Mouse (Mus musculus): Measurements from ENCODE around the gene D10Wsu102e.
"Not testable (repeated sequence)": the region's sequence is repeated elsewhere in the genome, so short reads cannot be mapped to it uniquely, and the experiment has no call there.

Gene D10Wsu102e

DNA sequence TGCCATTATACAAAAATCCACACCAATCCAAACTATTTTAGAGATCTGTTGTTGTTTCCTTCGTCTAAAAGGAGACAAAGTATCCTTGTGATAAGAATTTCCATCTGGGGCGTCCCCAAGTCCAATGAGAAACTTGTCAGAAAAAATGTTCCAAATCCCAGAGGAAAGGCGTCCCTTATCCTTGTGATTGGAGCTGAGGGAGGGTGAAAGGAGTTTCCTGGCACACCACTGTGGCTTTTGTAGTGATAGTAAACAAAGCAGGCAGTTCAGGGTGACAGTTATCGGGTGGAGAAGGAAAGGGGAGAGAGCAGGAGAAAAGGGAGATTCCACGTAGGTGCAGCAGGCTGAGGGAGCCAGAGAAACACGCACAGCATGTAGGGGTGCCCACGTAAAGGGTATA lies 12.5 kb upstream of the D10Wsu102e start:
- DNase-seq = peak in 1 of 2 experiments; percentile 19

DNA sequence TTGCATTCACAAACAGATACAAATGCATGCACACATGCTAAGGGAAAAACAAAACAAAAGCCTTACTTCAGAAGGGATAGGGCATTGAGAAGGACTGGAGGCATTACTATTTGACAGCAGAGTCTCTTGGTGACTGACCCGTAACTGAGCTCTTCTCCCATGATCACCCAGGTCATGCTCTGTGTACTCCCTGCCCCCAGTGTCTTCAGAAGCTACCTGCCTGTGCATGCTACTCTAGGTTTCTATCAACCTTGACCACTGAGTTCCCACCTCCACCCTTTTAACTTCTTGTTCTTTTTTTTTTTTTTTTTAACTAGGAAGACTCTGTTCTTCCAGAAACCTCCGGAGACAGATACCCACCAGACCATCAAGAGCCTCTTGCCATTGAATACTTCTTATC lies 9.3 kb upstream of the D10Wsu102e start:
- no peak for DNase-seq

DNA sequence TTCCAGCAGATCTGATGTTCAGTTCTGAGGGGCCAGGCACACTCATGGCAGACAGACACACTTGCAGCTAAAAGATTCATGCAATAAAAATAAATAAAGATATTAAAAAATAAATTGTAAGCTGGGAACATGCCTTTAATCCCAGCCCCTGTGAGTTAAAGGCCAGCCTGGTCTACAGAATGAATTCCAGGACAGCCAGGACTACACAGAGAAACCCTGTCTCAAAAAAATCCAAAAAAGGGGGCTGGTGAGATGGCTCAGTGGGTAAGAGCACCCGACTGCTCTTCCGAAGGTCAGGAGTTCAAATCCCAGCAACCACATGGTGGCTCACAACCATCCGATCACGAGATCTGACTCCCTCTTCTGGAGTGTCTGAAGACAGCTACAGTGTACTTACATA lies 8.2 kb upstream of the D10Wsu102e start:
- DNase-seq = not testable (repeated sequence)

DNA sequence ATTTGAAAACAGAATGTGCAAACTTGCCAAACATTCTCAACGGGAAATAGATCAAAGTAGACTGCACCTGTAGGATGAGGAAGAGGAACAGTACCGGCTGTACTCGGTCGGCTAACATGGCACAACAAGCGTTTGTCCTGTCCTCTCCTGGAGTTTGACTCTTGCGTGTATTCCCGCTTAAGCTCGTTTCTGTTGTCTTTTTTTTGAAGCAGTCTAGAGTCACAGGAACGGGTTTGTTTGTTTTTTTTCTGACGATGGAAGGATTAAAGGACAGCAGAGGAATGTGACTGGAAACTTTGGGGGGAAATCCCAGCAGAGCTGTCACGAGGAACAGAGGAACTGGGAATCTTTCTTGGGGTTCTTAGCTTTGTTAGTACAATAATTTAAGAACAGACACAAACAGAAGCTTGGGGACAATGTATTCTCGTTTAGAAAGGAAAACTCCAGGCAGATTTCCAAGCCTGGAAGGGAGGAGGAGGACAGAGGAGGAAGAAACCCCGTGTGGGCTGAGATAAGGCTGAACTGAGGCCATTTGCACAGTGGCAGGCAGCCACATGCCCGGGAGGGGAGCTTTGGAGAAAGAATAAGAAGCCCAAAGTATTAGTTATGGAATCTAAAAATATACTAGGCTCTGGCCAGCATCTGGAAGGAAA lies 6.2 kb upstream of the D10Wsu102e start:
- peak in 1 of 2 experiments; percentile 40 for DNase-seq

DNA sequence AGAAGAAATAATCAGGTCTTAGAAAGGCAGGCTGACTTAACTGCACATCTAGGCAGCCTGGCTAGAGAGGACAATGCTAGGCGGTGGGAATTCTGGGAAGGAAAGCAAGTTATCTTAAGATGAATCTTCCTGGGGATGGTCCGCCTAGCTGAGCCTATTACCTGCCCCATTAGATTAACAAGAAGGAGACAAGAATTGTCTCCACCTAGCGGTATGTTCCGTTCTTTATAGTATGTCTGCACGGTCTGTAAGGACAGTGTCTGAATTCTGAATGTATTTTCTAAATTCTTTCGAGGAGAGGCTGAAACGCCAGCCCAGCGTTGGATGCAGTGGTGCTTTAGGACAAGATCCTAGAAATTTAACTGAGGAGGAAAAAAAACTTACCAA lies 5.7 kb upstream of the D10Wsu102e start:
- DNase-seq = no peak

DNA sequence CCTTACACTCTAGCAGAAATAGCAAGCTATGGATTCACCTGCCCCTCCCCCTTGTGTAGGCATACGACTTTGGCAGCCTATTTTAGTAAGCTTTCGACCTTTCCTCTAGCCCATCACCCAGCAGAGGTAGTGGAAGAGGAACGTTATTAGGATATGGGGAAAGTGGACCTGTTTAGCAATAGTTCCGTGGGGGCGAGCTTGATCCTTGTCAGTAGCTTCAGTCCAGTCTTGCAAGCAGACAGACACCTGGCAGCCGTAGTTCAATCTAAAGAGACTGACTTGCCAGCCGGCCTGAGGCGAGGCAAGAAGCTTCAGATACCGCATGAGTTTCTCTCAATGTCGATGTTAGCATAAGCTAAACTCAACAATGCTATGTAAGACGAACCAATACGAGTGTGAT lies 3.6 kb upstream of the D10Wsu102e start:
- DNase-seq = no peak

DNA sequence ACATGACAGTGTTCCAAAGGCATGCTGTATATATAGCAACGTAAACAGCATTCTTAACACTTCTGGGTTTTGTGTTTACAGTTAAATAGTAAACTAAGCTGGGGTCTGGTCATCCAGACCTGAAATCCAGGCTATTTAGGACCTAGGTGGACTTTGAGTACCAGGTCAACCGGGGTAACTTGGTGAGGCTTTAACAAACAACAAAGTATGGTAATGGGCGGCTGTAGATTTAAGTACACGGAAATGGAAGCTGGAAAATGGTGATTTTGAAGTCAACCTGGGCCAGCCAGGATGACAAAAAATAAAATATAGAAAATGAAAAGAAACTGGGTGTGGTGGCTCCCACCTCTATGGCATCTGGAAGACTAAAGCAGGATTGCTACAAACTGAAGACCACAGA lies 570 bp upstream of the D10Wsu102e start:
- no peak for DNase-seq

DNA sequence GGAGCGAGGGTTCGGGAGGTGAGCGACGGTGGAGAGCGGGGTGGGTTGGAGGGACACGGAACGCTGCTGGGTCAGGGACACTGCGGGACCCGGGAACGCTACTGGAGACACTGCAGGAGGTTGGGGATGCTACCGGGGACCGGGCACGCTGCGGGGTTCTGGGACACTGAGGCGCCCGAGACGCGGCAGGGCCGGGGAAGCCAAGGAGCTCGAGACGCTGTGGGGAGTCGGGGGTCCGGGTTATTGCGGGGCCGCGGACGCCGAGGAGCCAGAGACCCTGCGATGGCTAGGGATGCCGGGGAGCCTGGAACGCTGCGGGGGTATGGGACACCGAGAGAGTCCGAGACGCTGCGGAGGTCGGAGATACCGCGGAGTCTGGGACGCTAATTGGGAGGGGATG lies 335 bp downstream of the D10Wsu102e start:
- DNase-seq = no peak

DNA sequence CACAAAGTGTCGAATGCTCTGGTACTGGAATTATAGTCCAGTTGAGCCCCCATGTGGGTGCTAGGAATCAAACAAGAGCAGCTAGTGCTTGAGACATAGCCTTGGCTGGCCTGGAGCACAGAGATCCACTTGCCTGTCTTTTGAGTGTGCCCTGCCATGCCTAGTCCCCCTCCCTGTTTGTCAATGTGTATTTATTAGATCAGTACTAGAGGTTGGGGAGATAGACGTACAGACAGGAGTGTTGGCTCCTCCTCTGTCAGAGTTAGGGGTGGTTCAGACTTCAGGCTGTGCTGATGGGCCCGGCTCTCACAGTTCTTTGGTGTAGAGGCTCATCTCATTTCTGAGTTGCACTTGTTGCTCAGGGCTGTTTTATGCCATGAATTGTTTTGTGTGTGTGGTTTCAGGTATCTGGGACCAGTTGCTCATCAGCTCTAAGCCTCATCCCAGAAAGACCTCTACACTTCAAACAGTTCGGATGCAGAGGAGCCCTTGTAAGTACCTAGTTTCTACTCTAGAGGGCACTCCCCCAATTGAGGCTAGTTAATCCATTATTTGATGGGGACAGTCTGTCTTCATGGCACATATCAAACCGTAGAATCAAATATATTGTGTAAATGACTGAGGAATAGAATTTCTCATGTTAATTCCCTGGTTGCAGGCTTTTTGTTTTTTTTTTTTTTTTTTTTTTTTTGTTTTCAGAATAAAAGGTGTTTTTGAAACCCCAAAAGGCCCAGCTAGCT lies 1.8 kb downstream of the D10Wsu102e start:
- no peak for DNase-seq

DNA sequence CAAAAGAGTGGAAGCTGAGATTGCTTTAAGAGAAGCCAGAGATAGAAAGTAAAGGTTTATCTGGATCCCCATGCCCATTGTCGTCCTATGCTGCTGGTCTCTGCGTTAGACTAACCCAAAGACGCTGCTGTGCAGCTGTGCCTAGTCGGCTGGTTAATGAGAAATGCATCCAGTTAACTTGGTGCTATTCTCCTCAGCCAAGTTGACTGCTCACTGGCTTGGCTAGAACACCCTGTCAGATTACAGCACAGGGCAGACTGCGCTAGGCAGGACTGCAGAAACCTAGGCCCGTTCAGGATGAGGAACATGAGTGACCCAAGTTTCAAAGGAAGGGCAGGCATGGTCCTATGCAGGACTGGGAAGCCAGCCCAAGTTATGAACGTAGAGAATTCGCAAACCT lies 3.4 kb downstream of the D10Wsu102e start:
- DNase-seq = no peak

DNA sequence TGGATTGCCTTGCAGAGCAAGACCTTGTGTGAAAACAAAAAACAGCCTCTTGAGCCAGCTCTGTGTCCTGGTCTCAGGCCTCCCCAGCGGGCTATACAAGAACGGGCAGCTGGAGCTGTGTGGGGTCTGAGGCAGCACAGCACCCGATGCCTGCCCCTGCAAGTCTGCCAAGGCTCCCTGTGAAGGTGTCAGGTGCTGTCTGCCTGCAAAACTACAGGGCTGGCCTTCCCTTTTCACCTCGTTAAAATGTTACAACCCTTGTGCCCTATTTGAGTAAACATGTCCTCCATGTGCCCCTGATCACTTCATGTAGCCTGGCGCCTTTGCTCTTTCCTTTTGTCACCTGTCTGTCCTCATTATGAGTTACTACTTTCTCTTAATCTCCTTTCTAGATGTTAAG lies 8.9 kb downstream of the D10Wsu102e start:
- no peak for DNase-seq

DNA sequence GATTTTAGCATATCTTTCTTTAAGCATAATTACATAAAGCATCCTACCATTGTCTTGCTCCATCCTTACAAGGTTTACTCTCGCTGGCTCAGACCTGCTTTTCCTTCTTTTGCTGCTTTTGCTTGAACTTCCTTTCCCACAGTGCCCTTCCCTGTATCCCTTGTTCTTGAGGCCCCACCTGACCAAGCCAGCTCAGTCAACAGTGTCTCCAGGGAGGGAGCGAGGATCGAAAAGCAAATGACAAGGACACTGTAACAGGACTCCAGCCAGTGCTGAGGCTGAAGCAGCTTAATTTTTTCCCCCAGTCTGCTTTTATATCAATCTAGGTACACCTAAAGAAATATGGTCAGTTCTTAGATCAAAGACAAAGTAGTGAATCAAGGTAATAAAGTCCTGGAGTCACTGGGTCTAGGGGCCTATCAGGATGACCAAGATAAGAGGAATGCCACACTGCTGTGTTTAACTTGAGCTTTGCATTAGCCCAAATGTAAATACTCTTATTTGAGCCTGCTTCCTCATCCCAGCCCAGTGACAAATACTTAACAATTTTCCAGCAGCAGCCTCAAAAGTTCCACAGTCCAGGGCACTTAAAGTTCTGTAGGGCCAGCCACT lies 14.1 kb downstream of the D10Wsu102e start:
- DNase-seq = no peak

DNA sequence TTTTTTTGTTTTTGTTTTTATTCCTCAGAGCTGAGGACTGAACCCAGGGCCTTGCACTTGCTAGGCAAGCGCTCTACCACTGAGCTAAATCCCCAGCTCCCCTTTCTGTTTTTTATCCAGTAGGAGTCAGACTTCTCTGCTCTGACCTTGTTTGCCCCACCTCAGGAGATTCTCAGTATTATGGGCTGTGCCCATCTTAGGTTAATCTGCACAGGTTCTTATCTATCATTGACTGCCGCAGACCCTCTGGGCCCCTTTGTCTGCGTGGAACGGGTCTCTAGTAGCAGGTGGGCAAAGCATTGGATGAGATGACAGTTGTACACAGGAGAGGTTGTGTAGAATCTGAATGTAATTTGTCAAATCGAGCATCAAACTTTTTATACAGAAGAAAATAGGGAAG lies 15.4 kb downstream of the D10Wsu102e start:
- not testable (repeated sequence) for DNase-seq

DNA sequence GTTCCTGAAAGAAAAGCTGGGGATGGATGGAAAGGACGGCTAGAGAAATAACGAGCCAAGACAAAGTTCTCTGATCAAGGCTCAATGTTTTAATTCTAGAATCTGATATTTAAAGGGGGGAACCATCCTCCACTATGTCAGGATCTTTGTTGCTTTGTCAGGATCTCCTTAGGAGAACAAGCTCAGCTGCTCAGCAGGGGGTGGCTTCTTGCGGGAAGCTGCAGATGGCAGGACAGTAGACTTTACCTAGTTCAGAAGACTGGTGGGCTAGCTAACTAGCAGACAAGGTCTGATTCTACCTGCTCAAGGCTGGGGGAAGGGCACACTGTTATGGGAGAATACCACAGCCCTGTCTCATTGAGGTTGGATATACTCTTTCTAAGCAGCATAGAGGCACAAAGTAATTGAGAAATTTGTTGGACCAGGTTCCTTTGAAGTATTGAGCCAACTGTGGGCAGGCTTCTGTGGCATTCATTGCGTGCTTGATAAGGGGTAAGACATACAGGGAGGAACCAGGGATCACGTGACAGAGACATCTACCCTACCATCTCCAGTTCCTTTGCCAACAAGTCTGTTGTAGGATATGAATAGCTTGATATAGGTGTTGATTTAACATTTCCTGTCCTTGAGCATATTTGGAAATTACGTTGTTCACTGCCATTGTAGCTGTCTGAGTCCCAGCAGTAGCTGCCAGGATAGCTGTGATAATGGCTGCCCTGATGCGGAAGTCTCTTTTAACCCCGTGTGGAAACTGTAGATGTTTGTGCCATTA lies 17.1 kb downstream of the D10Wsu102e start:
- DNase-seq = no peak

DNA sequence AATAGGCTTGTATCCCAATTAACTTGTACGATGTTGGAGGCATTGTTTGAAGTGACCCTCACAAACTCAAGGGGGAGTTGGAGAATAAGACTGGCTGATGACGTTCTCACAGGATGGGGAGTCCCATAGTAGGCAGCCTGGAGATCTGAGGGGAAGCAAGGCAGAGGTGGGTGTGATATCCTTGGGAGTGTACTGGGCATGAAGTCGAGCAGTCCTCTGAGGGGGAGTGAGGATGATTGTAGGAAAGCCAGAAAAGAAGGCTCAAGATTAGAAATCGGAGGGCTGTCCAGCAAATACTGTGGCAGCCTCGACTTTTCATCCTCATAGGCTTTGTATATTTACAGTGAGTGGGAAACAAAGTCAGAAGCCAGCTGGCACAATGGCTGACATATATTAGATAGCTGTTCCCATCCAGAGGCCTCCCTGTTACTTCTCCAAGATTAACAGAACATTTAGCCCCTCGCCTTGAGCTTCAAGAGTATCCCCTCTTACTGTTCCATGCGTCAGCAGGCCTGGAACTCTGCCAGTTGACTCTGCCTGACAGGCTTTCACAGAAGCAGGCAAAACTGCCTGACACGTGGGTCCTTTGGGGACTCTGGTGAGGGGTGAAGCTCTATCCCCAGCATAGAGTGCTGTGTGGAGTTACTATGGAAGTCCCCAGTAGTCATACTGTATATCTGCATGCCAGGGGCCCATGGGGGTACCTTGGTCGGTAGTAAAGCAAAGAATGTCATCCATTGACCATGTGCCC lies 18.2 kb downstream of the D10Wsu102e start:
- no peak for DNase-seq

DNA sequence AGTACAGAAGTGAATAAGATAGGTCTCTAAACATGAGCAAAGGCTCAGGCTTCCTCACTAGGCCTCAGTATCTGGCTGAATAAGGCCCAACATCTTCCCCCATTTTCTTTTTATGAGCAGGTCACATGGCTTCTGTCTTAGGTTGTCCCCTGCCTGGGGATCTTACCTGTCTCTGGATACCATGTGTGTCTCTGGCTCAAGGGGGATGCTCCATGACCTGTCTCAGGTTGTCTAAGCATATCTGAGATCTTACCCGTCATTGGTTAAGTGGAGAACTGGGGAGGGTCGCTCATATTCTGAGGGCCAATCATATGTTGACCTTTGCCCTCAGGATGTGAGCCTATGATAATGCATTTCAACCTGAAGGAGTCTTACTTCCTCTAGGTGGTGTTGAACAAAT lies 20.5 kb downstream of the D10Wsu102e start:
- no peak for DNase-seq

DNA sequence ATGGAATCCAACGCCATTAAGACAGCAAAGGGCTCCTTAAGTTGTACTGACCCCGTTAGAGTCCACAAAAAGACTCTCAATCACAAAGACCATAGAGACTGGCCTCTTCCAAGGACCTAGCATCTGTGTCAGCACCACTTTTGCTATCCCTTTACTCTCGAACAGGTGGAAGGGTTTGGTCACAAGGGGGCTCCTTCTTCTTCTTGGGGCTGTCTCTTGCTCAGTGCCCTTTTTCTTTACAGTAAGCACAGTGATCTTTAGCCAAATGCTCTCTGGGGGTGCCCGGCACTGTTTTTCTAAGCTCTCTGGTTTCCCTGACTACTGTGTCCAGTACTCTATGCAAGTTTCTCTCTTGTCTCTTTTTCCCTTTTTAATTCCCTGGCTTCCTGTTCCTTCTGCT lies 22.5 kb downstream of the D10Wsu102e start:
- DNase-seq = no peak

DNA sequence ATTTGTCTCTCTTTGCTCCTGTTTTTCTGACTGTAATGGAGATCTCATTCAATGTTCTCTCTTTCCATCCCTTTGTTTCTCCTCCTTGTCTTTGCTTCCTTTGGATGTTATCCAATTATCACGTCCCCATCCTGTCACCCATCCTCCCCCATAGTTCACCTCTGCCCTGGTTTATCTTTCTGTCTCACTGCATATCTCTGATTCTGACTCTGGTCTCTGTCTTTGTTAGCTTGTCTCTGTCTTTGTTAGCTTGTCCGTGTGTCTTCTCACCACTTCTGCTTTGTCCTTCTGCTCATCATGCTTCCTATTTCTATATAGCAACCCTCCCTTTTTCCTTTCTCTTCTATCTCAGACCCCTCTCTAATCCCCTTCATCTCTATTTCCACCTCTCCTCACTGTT lies 23.0 kb downstream of the D10Wsu102e start:
- no peak for DNase-seq

DNA sequence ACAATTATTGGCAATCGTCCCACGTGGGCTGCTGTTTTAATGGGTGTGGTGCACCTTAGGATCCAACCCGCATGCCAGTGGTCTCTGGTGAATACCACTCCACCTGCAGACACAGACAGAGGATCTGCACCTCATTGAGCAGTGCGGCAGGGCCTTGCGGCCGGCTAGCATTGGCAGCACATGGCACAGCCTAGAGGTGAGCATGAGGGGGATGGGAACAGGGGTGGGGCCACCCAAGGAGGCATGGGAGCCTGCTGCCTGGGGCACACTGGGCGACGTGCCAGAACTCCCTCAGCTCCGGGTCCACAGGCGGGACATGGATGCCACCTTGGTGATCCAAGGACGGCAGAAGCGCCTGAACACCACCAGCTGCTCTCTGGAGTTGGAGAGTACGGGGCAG lies 23.8 kb downstream of the D10Wsu102e start:
- no peak for DNase-seq

DNA sequence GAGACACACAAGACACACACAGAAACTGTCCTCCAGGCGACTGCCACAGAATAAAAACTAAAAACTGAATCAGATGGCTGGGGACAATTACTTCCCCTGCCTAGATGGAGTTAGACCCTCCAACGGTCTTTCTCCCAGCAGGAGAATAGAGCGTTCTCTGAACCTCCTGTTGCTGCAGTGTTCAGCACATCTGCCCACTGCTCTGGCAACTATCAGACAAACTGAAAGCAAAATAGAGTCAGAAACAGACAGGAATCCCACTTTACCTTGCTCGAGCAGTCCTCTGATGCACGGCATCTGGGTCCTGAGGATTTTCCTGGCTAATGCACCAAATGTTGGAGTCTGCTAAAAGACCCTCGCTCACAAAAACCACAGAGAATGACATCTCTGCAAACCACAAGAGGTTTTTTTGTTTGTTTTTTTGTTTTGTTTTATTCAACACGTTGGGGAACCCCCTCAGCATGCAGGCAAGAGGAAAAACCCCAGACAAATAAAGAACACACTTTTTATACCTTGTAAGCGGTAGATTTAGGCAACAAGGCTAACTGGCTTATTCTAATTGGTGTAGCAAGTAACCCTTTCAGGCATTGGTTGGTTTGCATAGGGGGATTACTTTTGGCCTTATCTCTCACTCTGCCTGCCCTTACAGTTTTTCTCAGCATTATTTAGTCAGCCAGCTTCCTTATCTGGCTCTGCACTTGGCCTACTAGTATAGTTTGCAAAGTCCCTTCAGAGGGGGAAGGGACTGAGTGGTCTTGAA lies 24.6 kb downstream of the D10Wsu102e start:
- DNase-seq = no peak

DNA sequence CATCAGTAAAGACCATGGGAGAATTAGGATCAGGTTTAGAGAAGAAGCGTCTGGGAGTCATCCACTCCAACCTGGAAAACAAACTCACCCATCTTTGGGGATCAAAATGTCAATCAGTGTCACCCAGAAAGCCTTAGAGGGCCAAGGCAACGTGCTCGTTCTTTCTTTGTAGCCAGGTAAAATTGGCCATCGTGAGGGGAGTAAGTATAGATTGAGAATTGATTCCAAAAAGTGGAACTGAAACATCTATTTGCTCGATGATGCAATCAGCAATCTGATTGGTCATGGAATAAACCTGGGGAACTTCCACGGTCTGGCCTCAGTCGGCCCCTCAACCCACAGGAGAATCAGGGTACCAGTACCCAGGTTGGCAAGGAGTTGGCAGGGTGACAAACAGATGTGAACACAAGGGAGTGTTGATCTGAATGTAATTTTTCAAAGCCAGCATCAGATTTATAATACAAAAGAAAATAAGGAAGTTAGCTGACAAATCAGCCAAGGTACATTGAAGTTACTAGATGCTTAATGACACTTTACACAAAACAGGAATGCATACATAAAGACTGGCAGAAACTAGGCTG lies 25.4 kb downstream of the D10Wsu102e start:
- no peak for DNase-seq

DNA sequence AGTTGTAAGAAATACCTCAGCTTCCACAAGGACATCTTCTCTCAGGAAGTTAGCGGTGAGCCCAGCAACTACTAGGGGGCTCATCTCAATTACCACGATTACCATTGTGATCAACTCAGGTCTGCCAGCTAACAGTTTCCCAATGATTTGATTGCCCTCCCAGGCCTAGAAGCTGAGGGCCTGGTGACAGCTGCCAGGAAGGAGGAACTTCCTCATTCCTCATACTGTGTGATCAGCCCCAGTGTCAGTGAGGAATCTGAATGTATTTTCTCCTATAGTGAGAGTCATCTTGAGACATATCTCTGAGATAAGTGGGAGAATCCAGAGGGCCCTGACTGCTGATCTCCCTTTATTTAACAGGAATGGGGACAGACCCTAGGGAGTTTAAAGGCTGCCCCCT lies 37.3 kb downstream of the D10Wsu102e start:
- DNase-seq = no peak
